Comparison of ENCODE assay signal across 8 mouse cellular contexts in the genomic region with DNA sequence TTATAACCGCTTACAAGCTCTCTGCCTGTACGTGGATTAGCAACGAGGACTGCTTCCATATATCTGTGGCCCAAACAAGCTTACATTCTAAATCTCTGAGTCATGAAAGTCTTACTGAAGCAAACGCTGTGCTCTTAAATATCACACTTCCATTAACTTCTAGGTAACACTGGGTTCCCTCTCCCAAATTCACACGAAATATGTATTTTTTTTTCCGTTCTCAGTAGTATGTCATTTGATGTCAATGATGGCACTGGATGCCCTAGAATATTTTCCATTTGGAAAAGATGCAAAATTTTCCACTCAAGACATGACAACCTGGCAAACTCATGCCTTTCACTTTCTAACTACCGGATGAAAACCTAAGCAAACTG. TPM values are rescaled to one million over a fixed set of nuclear protein-coding genes. Genes with fewer than 3 reads are reported as not detected.
DNase-seq lines count a peak whose midpoint lies in the region; ATAC-seq and TF ChIP-seq lines count a peak whose summit lies in the region.

No protein-coding gene starts in this region.

- H3K36me3 ChIP-seq in erythroblast, embryonic 14.5 days (ENCODE audit: control insufficient read depth), result peaks cover 22% of the 10 kb centered on the region
- peaks cover 22% of the 10 kb centered on the region for H3K36me3 ChIP-seq in thymus, adult 2 months (ENCODE audit: control insufficient read depth, insufficient read depth, low read length)
- H3K36me3 ChIP-seq in limb, embryonic 13.5 days, result peaks cover 26% of the 10 kb centered on the region
- H3K36me3 ChIP-seq in stomach, postnatal 0 days (ENCODE audit: control insufficient read depth, insufficient read depth, low read length), result peaks cover 3% of the 10 kb centered on the region; the same call in 1 of the 2 replicates

- H3K9me3 ChIP-seq in erythroblast, embryonic 14.5 days (ENCODE audit: control insufficient read depth, low read length), result no peaks in the 10 kb centered on the region; the same call in 1 of the 2 replicates
- H3K9me3 ChIP-seq in limb, embryonic 13.5 days, result no peaks in the 10 kb centered on the region
- no peaks in the 10 kb centered on the region for H3K9me3 ChIP-seq in stomach, postnatal 0 days (ENCODE audit: control insufficient read depth, low read length)

- 31% methylated on average over 7 of the region's 7 CpGs for WGBS in thymus, adult 2 months
- 35% methylated on average over 7 of the region's 7 CpGs for WGBS in limb, embryonic 13.5 days
- 11% methylated on average over 7 of the region's 7 CpGs for WGBS in stomach, postnatal 0 days

- TF ChIP-seq CTCF in thymus, adult 2 months (IDR thresholded peaks at IDR 0.05; ENCODE audit: borderline replicate concordance, control insufficient read depth, extremely low read depth, insufficient read depth, low read length, poor library complexity), result no peak
- no peak for TF ChIP-seq CTCF in stomach, postnatal 0 days (IDR thresholded peaks at IDR 0.05; ENCODE audit: low read depth)

- peak overlapping the region; percentile 80 for H3K4me2 ChIP-seq in limb, embryonic 13.5 days (replicated peaks)
- peak overlapping the region; percentile 70 for H3K4me2 ChIP-seq in stomach, postnatal 0 days (replicated peaks; ENCODE audit: low read depth)

- H3K4me3 ChIP-seq in erythroblast, embryonic 14.5 days (replicated peaks), result peak overlapping the region; percentile 76
- peak overlapping the region; percentile 83 for H3K4me3 ChIP-seq in thymus, adult 2 months (ENCODE audit: control insufficient read depth, insufficient read depth, low read length)
- H3K4me3 ChIP-seq in limb, embryonic 13.5 days, result peak overlapping the region; percentile 77
- H3K4me3 ChIP-seq in stomach, postnatal 0 days (ENCODE audit: low read depth, low read length), result peak overlapping the region; percentile 84

- peak overlapping the region; percentile 96 for H3K9ac ChIP-seq in limb, embryonic 13.5 days
- H3K9ac ChIP-seq in stomach, postnatal 0 days (ENCODE audit: low read length), result peak overlapping the region; percentile 97

- TF ChIP-seq EP300 in stomach, postnatal 0 days (optimal IDR thresholded peaks at IDR 0.05), result no peak

- no peak overlapping the region for H3K27ac ChIP-seq in thymus, adult 2 months (ENCODE audit: control insufficient read depth, insufficient read depth, low read length)
- H3K27ac ChIP-seq in limb, embryonic 13.5 days, result peak overlapping the region; percentile 72; the same call in 1 of the 2 replicates
- H3K27ac ChIP-seq in stomach, postnatal 0 days (replicated peaks), result peak overlapping the region; percentile 96

- TF ChIP-seq POLR2A in thymus, adult 2 months (IDR thresholded peaks at IDR 0.05; ENCODE audit: control insufficient read depth, extremely low read depth, insufficient read depth, low read length, poor library complexity), result no peak

- H3K4me1 ChIP-seq in erythroblast, embryonic 14.5 days (ENCODE audit: control insufficient read depth), result peaks cover 17% of the 10 kb centered on the region
- H3K4me1 ChIP-seq in thymus, adult 2 months (replicated peaks; ENCODE audit: control insufficient read depth, insufficient read depth, low read length), result peaks cover 2% of the 10 kb centered on the region; the same call in 1 of the 2 replicates
- peaks cover 4% of the 10 kb centered on the region for H3K4me1 ChIP-seq in limb, embryonic 13.5 days
- no peaks in the 10 kb centered on the region for H3K4me1 ChIP-seq in stomach, postnatal 0 days (replicated peaks; ENCODE audit: control insufficient read depth, insufficient read depth)

- ATAC-seq in erythroblast, adult 5-6 weeks (replicated peaks; ENCODE audit: low FRiP score, poor library complexity, severe bottlenecking), result no peak; the same call in 1 of the 2 replicates
- no peak for ATAC-seq in limb, embryonic 13.5 days (ENCODE audit: low FRiP score, low read depth)
- no peak for ATAC-seq in stomach, postnatal 0 days (ENCODE audit: low FRiP score, low TSS enrichment)

- no peaks in the 10 kb centered on the region; the same call in 1 of the 2 replicates for H3K27me3 ChIP-seq in erythroblast, embryonic 14.5 days (ENCODE audit: control insufficient read depth)
- H3K27me3 ChIP-seq in thymus, adult 2 months (ENCODE audit: control insufficient read depth, insufficient read depth, low read length), result no peaks in the 10 kb centered on the region
- no peaks in the 10 kb centered on the region for H3K27me3 ChIP-seq in limb, embryonic 13.5 days
- no peaks in the 10 kb centered on the region for H3K27me3 ChIP-seq in stomach, postnatal 0 days (ENCODE audit: control insufficient read depth, insufficient read depth, low read length)

- DNase-seq in thymus, adult 2 months, result no peak
- DNase-seq in thymus, postnatal 14 days, result no peak
- DNase-seq in stomach, postnatal 0 days (ENCODE audit: low spot score), result no peak
- no peak for DNase-seq in urinary bladder, adult 18-20 months (ENCODE audit: low spot score in 2 of 2)
- no peak for DNase-seq in cerebellum, postnatal 25 days

RNA-seq across cellular contexts. Expression of gene Uhmk1, which starts 0.8 kb away (rescaled TPM):
- polyA plus RNA-seq in erythroblast, embryonic 14.5 days (2012), result 0.07 and 0.08 TPM in 2 replicates
- total RNA-seq in erythroblast, adult 5-6 weeks (2015; ENCODE audit: low replicate concordance), result 18.8 and 22.4 TPM in 2 replicates
- 26.6 and 34.4 TPM in 2 replicates for total RNA-seq in erythroblast, adult 5-6 weeks (2017; ENCODE audit: low replicate concordance)
- 16.3 and 16.8 TPM in 2 replicates for polyA plus RNA-seq in thymus, adult 2 months (2012; rRNA removed)
- 5.6 and 5.8 TPM in 2 replicates for polyA plus RNA-seq in limb, embryonic 13.5 days (2015; fragmentation: Nextera tagmentation; extraction: Ambion mirVana)
- 4.1 TPM in 2 replicates for polyA plus RNA-seq in stomach, postnatal 0 days (2015; fragmentation: Nextera tagmentation; extraction: Ambion mirVana)

RNA-seq across cellular contexts. Expression of gene Sh2d1b2, which starts 18.2 kb away (rescaled TPM):
- not detected in 2 replicates for polyA plus RNA-seq in erythroblast, embryonic 14.5 days (2012)
- not detected in 2 replicates for total RNA-seq in erythroblast, adult 5-6 weeks (2015; ENCODE audit: low replicate concordance)
- 0.14 TPM in 1 of 2 replicates, not detected in the other for total RNA-seq in erythroblast, adult 5-6 weeks (2017; ENCODE audit: low replicate concordance)
- 0.04 and 0.06 TPM in 2 replicates for polyA plus RNA-seq in thymus, adult 2 months (2012; rRNA removed)
- polyA plus RNA-seq in limb, embryonic 13.5 days (2015; fragmentation: Nextera tagmentation; extraction: Ambion mirVana), result 0.05 TPM in 1 of 2 replicates, not detected in the other
- polyA plus RNA-seq in stomach, postnatal 0 days (2015; fragmentation: Nextera tagmentation; extraction: Ambion mirVana), result not detected in 2 replicates

RNA-seq across cellular contexts. Expression of gene Uap1, which starts 39.6 kb away (rescaled TPM):
- polyA plus RNA-seq in erythroblast, embryonic 14.5 days (2012), result 0.31 and 0.32 TPM in 2 replicates
- total RNA-seq in erythroblast, adult 5-6 weeks (2015; ENCODE audit: low replicate concordance), result 29.2 and 31.1 TPM in 2 replicates
- 14.8 and 20.4 TPM in 2 replicates for total RNA-seq in erythroblast, adult 5-6 weeks (2017; ENCODE audit: low replicate concordance)
- 16.1 and 17.3 TPM in 2 replicates for polyA plus RNA-seq in thymus, adult 2 months (2012; rRNA removed)
- 70.7 and 77.8 TPM in 2 replicates for polyA plus RNA-seq in limb, embryonic 13.5 days (2015; fragmentation: Nextera tagmentation; extraction: Ambion mirVana)
- polyA plus RNA-seq in stomach, postnatal 0 days (2015; fragmentation: Nextera tagmentation; extraction: Ambion mirVana), result 65.0 and 66.3 TPM in 2 replicates

Comparison
In these comparisons a context has a peak if more than half of its experiments do, and no peak if none do; other contexts are left out.
1. RNA of gene Uap1, which starts 39.6 kb away (polyA plus RNA-seq): 70.7 to 77.8 TPM in limb, embryonic 13.5 days, 65.0 to 66.3 TPM in stomach, postnatal 0 days and 16.1 to 17.3 TPM in thymus, adult 2 months; 0.31 to 0.32 TPM in erythroblast, embryonic 14.5 days; every median in the first group is over 10 times any median in the second.
2. Peak in every context shown above with its lines, with median percentiles within 50 percentile points of each other: H3K4me3 ChIP-seq.